Mouse (Mus musculus): ENCODE results near the gene Gm37240.

DNA sequence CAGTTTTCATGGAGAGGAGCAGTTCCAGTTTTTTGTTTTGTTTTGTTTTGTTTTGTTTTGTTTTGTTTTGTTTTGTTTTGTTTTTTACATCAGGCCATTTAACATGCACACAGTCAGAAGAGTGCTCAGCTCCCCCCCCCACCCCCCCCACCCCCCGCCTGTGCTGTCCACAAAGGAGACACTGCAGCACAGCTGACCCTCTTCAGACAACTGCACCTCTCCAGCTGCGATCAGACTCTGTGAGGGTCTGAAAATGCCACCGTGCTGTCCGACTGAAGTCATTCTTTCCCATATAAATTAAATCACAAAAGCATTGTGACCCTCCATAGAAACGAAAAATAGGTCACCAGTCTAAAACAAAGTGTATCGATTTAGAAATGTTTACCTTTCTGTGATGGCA, 28.0 kb downstream of the Gm37240 start:
- no peak for TF ChIP-seq POLR2A (IDR thresholded peaks at IDR 0.05; ENCODE audit: low read depth, low read length)
- TF ChIP-seq CTCF (IDR thresholded peaks at IDR 0.05; ENCODE audit: borderline replicate concordance, insufficient read depth, low read length) = no peak
